Mouse (Mus musculus) midbrain, embryonic 11.5 days (tissue): Measurements from ENCODE around the gene Vps26b. TPM values are rescaled to one million over a fixed set of nuclear protein-coding genes. Genes with fewer than 3 reads are reported as not detected.

Experiments used
- ATAC-seq: fragments of 200-750 bp; cut with Nextera tagmentation; 2 replicates; pipeline ENCODE4 v1.8.0; 2017; ENCODE audit warnings: moderate TSS enrichment, moderate library complexity; ENCODE audit not compliant: low FRiP score
- DNase-seq: peaks from one replicate; pipeline ENCODE4 v3.0.0; 2015; ENCODE audit warnings: low spot score; ENCODE audit errors: missing footprints
- H3K27ac ChIP-seq: fragments of 300-500 bp; sonication (generic); 2 replicates; pipeline ENCODE4 v1.5.1; 2014; ENCODE audit warnings: low read depth, low read length
- H3K27me3 ChIP-seq: fragments of 300-500 bp; sonication (generic); 2 replicates; pipeline ENCODE4 v1.6.1; 2014; ENCODE audit warnings: mild to moderate bottlenecking, low read length, moderate library complexity, mixed read lengths; ENCODE audit not compliant: control insufficient read depth, insufficient read depth
- H3K36me3 ChIP-seq: fragments of 300-500 bp; sonication (generic); 2 replicates; pipeline ENCODE4 v1.6.1; 2014; ENCODE audit warnings: mild to moderate bottlenecking, low read length, moderate library complexity, mixed read lengths; ENCODE audit not compliant: control insufficient read depth, insufficient read depth
- H3K4me1 ChIP-seq: fragments of 300-500 bp; sonication (generic); 2 replicates; pipeline ENCODE4 v1.6.1; 2014; ENCODE audit warnings: low read length; ENCODE audit not compliant: control insufficient read depth, insufficient read depth
- H3K4me2 ChIP-seq: fragments of 300-500 bp; sonication (generic); 2 replicates; pipeline ENCODE4 v1.6.1; 2014; ENCODE audit warnings: mild to moderate bottlenecking, moderate library complexity
- H3K4me3 ChIP-seq: fragments of 300-500 bp; sonication (generic); 2 replicates; pipeline ENCODE4 v1.5.1; 2014; ENCODE audit warnings: low read depth, low read length
- H3K9ac ChIP-seq: fragments of 300-500 bp; sonication (generic); 2 replicates; pipeline ENCODE4 v1.6.1; 2014; ENCODE audit warnings: low read length
- H3K9me3 ChIP-seq: fragments of 300-500 bp; sonication (generic); 2 replicates; pipeline ENCODE4 v1.6.1; 2016; ENCODE audit warnings: low read length; ENCODE audit not compliant: control insufficient read depth
- whole genome bisulfite sequencing: fragments of 180-500 bp; shearing (Covaris S2); extraction: QIAGEN DNeasy Blood & Tissue Kit; methylation state at CpG from one replicate; pipeline ENCODE4 v1.1.7; 2014; 5-methylcytosine and 5-hydroxymethylcytosine counted together
- polyA plus RNA-seq: library from polyadenylated mRNA; unstranded; fragments of >200 nt; fragmentation: Nextera tagmentation; extraction: Ambion mirVana; gene quantifications from 2 replicates; pipeline ENCODE4 v1.2.1, GENCODE M21; 2014

The Vps26b gene
- polyA plus RNA-seq, 1 experiment from 2014 or later, result 53.1 TPM

DNA sequence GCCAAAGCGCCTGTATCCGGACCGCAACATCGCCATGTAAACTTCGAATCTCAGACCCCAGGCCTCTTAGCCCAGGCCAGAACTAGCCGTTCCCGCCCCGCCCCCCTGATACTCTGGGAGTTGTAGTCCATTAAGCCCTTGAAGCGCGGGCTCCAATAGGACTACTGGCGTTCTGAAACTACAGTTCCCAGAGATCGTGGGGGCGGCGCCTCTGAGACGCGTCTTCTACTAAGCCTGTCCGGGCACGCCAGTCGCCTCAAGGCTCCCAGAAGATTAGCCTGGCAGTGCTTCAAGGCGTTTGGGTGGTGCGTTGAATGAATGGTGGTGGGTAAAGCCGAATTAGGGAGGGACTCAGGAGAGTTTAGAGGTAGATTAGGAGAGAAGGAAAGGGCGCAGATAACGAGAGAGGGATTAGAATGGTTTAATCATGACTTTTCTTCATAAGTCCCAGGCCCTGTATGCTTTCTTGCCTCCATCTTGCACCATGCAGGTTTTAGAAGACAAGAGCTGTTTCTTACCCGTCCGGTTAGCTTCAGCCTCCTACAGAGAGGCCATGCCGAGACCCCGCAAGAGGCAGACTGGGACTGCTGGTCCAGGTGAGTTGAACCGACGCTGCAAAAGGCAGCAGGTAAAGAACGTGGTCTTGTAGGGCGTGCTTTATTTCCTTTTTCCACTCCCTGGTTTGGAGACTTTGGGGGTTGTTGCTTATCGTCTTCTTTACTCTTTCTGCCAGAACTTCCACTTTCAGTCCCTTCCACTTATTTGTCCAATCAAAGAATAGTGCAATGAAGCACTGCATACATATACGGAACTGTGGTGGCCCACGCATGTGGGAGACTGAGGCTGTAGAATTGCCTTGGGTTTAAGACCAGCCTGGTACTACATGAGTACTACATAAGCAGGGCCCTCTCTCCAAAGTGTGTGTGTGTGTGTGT lies 30.1 kb downstream of the Vps26b start, which contains the start of the genes Acad8 and Thyn1:
TSS of gene Acad8 (minus strand) at position 106 of the 935 bp plus-strand sequence.
TSS of gene Thyn1 (plus strand) at position 250 of the 935 bp plus-strand sequence.
- H3K4me3 ChIP-seq, result peak within 1 kb of the TSS; percentile 64
- H3K4me2 ChIP-seq, result peak within 1 kb of the TSS; percentile 65
- no peak within 1 kb of the TSS for H3K27ac ChIP-seq
- DNase-seq (peak; percentile 99), ATAC-seq (peak; percentile 100)
- H3K9ac ChIP-seq, result peak within 1 kb of the TSS; percentile 74
- H3K9me3 ChIP-seq, result no peaks in the 10 kb centered on the region
- peaks cover 5% of the 10 kb centered on the region; the same call in 1 of the 2 replicates for H3K4me1 ChIP-seq
- H3K36me3 ChIP-seq, result no peaks in the 10 kb centered on the region
- WGBS, result 2% methylated on average over 35 of the region's 35 CpGs
- H3K27me3 ChIP-seq, result no peaks in the 10 kb centered on the region

DNA sequence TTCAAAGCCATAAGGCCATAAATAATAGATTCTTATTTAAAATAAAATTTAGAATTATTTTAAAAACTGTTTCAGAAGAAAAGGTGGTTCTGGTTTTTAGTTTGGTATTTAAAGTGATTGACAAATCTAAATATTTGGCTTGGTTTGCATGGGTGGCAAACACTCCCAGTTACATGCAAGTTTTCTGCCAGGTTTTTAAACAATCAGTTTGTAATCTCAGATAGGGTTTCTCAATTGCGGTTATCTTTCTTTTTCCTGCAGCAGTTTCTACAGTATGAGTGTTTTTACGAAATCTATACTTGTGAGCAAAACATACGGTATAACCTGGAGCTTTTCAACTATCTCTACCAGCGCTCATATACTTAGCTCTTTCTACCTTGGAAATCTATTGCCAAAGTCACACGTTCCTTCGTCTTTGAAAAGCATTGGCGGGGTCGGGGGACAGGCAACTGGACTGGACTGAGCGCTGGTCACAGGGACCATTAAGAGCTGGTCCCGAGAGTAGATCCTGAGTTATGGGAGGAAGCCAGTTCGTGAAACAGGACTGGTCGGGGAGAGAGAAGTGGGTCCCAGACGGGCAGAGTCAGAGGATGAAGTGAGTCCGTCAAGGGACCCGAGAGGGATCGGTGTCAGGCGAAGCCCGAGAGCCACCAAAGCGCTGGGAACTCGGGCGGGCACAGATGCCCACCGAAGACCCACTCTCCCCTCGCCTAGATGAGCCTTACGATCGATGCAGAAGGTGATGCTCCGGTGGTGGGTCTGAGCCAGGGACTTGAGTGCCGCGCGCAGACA lies 31.0 kb downstream of the Vps26b start:
- H3K9ac ChIP-seq, result peak overlapping the region; percentile 74
- no peaks in the 10 kb centered on the region for H3K27me3 ChIP-seq
- DNase-seq (no peak), ATAC-seq (peak; percentile 74; the same call in 1 of the 2 replicates)
- no peak overlapping the region for H3K27ac ChIP-seq
- peaks cover 5% of the 10 kb centered on the region; the same call in 1 of the 2 replicates for H3K4me1 ChIP-seq
- H3K4me3 ChIP-seq, result peak overlapping the region; percentile 64
- no peaks in the 10 kb centered on the region for H3K9me3 ChIP-seq
- no peaks in the 10 kb centered on the region for H3K36me3 ChIP-seq
- H3K4me2 ChIP-seq, result peak overlapping the region; percentile 65
- 5% methylated on average over 29 of the region's 29 CpGs for WGBS

DNA sequence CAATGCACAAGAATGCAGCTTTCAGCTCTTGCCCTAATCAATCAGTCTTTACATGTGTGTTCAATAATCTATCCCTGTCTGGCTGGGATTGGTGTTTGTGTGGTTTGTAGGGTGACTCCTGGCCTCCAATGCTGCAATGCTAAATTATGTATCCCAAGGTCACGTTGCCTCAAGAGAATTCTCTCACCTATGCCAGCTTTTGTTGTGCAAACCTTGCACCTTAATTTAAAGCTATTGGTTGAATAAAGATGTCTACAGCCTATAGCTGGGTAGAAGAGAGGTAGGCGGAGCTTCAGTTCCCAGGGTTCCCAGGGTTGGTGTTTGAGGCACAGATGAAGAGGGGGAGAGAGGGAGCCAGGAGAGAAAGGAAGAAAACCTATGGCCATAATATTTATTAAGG lies 32.4 kb downstream of the Vps26b start:
- H3K9me3 ChIP-seq, result no peaks in the 10 kb centered on the region
- H3K27me3 ChIP-seq, result no peaks in the 10 kb centered on the region
- no peak overlapping the region for H3K4me3 ChIP-seq
- DNase-seq, result no peak
- H3K4me2 ChIP-seq, result no peak overlapping the region
- WGBS, result 91% methylated on average over 2 of the region's 2 CpGs
- H3K4me1 ChIP-seq, result peaks cover 5% of the 10 kb centered on the region; the same call in 1 of the 2 replicates
- no peak for ATAC-seq
- no peaks in the 10 kb centered on the region for H3K36me3 ChIP-seq
- H3K27ac ChIP-seq, result no peak overlapping the region
- no peak overlapping the region for H3K9ac ChIP-seq

DNA sequence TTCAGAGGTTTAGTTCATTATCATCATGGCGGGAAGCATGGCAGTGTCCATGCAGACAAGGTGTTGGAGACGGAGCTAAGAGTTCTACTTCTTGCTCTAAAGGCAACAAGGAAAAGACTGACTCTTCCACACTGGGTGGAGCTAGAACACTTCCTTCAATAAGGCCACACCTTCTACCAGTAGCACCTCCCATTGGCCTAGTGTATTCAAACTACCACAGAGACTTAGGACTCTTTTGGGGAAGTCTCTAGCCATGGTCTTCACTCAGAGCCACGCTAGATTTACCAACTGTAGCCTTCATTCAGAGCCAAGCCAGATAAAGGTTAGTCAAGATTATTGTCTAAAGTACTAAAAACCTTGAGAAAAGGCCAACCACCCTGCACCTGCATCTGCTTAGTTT lies 32.8 kb downstream of the Vps26b start:
- Histone ChIP-seq H3K4me1 (peaks cover 5% of the 10 kb centered on the region; the same call in 1 of the 2 replicates), H3K27me3 (no peaks in the 10 kb centered on the region), H3K9me3 (no peaks in the 10 kb centered on the region), H3K4me2 (no peak overlapping the region), H3K36me3 (no peaks in the 10 kb centered on the region), H3K27ac (no peak overlapping the region), H3K9ac (no peak overlapping the region), H3K4me3 (no peak overlapping the region)
- DNase-seq (no peak), ATAC-seq (no peak)
- WGBS, result 92% methylated on average over 3 of the region's 3 CpGs

DNA sequence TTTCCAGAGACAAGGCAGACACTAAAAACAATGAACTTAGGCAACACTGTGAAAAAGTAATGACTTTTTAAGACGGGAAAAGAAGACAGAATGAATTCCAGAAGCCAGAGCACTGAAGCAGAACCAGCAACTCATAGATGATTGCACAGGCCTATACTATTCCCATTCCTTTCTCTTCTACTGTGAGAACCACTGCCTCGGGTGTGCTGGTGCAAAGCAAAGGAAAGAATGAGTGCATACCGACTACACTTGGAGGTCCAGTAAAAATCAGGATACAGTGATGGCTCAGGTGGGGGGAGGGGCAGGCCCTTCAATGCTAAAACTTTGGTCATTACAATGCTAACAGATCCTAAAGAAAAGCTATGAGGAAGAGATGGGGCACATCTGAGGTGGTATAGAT lies 36.0 kb downstream of the Vps26b start:
- Histone ChIP-seq H3K9ac (no peak overlapping the region), H3K4me3 (no peak overlapping the region), H3K36me3 (peaks cover 5% of the 10 kb centered on the region; the same call in 1 of the 2 replicates), H3K9me3 (no peaks in the 10 kb centered on the region), H3K4me1 (no peaks in the 10 kb centered on the region), H3K4me2 (no peak overlapping the region), H3K27me3 (no peaks in the 10 kb centered on the region), H3K27ac (no peak overlapping the region)
- DNase-seq, result no peak
- no peak for ATAC-seq
- WGBS, result 78% methylated on average over 3 of the region's 3 CpGs

DNA sequence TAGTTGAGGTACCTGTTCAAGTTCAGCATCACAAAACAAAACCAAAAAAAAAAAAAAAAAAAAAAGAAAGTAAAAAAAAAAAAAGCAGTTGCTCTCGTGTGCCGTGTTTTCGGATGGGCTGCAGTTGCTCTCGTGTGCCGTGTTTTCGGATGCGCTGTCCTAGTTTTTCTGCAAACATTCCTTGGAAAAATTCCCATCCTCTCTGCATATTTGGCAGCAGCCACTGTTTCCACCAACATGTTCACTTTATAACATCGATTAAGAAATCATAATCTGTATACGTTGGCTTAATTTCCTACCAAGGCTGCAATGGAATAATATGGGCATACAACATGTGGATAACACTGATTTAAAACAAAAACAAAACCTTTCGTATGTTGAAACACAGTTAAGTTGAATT lies 36.7 kb downstream of the Vps26b start:
- 92% methylated on average over 10 of the region's 10 CpGs for WGBS
- DNase-seq, result no peak
- Histone ChIP-seq H3K9ac (no peak overlapping the region), H3K4me3 (no peak overlapping the region), H3K4me2 (no peak overlapping the region), H3K27ac (no peak overlapping the region), H3K27me3 (no peaks in the 10 kb centered on the region), H3K9me3 (no peaks in the 10 kb centered on the region), H3K4me1 (no peaks in the 10 kb centered on the region), H3K36me3 (peaks cover 5% of the 10 kb centered on the region; the same call in 1 of the 2 replicates)
- no peak for ATAC-seq

DNA sequence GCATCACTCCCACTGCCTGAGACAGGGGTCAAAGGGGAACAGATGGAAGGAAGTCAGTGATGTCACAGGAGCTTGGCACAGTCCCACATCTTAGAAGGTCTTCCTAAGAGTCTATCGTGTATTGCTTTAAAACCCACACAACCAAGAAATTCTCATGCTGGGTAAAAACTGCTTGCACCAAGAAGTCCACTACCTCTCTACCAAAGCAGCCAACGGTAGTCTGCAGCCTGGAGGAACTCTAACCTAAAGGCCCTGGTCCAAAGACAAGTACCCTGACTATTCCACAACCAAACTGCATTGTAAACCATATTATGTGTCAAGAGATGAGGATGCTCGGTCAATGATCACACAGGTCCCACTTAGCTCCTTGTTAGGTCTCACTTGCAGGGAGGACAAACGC lies 39.7 kb downstream of the Vps26b start:
- H3K4me1 ChIP-seq, result no peaks in the 10 kb centered on the region
- DNase-seq (no peak), ATAC-seq (no peak)
- H3K9ac ChIP-seq, result no peak overlapping the region
- no peak overlapping the region for H3K4me3 ChIP-seq
- peaks cover 5% of the 10 kb centered on the region; the same call in 1 of the 2 replicates for H3K36me3 ChIP-seq
- H3K27me3 ChIP-seq, result no peaks in the 10 kb centered on the region
- WGBS, result 95% methylated on average over 4 of the region's 4 CpGs
- no peak overlapping the region for H3K27ac ChIP-seq
- H3K9me3 ChIP-seq, result no peaks in the 10 kb centered on the region
- H3K4me2 ChIP-seq, result no peak overlapping the region

DNA sequence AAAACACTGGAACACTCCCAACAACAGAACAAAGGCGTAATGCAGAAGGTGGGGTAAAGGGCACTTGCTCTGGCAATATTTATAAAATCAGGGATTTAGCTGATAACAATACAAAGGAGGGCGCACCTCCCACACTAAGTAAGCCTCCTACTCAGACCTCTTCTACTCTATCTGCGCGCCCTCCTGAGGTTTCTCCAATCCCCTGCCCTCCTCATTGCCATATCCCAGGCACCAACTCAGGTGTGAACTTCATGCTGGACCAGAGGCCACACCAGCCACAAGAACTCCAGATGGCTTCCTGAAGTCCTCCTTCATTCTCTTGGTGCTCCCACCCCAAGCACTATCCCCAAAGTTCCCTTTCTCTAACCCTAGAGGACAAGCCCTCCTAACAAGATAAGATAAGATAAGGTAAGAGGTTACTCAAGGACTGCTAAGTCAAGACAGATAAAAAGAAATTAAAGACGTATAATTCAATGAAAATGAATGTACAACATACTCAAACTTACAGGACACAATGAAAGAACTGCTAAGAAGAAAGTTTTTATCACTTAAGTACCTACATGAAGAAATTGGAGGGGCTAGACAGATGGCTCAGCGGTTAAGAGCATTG lies 44.1 kb downstream of the Vps26b start:
- H3K4me3 ChIP-seq, result no peak overlapping the region
- peaks cover 7% of the 10 kb centered on the region; the same call in 1 of the 2 replicates for H3K36me3 ChIP-seq
- H3K4me1 ChIP-seq, result no peaks in the 10 kb centered on the region
- no peak overlapping the region for H3K27ac ChIP-seq
- ATAC-seq (no peak), DNase-seq (no peak)
- no peak overlapping the region for H3K9ac ChIP-seq
- 94% methylated on average over 6 of the region's 6 CpGs for WGBS
- no peaks in the 10 kb centered on the region for H3K9me3 ChIP-seq
- no peak overlapping the region for H3K4me2 ChIP-seq
- H3K27me3 ChIP-seq, result no peaks in the 10 kb centered on the region
